Mouse (Mus musculus) urinary bladder, postnatal 0 days (tissue): ENCODE data around the gene Veph1. TPM values are rescaled to one million over a fixed set of nuclear protein-coding genes. Genes with fewer than 3 reads are reported as not detected.

ENCODE experiments used
- polyA plus RNA-seq: library from polyadenylated mRNA; unstranded; fragments of >200 nt; fragmentation: Nextera tagmentation; extraction: Ambion mirVana; gene quantifications from 2 replicates; pipeline ENCODE4 v1.2.1, GENCODE M21; 2015

Veph1 gene
- polyA plus RNA-seq = 0.30 TPM in 1 of 2 replicates, not detected in the other

GRCm38 (mm10) chr3:66296545-66296944, at the start of gene Veph1:
TSS of gene Veph1 (minus strand) at chr3:66296837.

GRCm38 (mm10) chr3:66219655-66220191, 76.9 kb downstream of the Veph1 start, which contains the start of gene Ptx3:
TSS of gene Ptx3 (plus strand) at chr3:66219910.

Other genes starting within 250 kb of the Veph1 start
- 4.0 and 8.2 TPM in 2 replicates for gene Ptx3, start 76.9 kb downstream of the Veph1 start, polyA plus RNA-seq